ENCODE assay signal across 9 mouse cellular contexts in the genomic region with DNA sequence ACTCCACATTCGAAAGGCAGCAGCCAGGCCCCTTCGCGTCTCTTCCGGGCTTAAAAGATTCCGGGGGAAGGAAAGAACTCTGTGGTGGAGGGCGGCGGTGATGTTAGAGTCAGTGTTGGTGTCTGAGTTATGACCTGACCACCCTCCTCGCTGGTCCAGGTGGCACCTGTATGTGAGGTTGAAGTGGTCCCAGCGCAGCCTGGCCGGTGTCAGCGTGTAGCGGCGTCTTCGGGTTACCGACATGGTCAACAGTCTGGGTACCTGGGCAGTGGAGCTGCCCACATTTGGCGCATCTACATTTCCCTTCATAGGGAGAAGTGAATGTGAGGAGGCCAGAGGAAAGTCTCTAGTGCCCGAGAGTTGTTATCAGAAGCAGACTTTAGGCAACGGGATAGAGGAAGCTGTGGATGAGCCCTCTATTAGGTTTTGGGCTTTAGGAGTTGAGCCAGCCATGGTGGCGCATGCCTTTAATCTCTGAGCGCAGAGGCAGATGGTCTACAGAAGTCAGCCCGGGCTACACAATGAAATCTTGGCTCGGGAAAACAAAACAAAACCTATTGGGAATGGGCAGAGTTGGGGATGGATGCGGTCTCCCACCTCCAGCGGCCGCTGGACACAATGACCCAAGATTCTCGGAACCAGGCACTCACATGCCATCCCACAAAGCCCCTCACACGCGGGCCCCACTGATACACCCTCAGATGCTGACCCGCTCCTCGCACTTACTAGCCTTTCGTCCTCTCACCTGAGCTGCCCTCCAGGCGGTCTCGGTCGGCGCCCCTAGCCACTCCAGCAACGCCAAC. TPM values are rescaled to one million over a fixed set of nuclear protein-coding genes. Genes with fewer than 3 reads are reported as not detected.
A peak's percentile ranks its signal among the peaks of the same experiment; 100 is the strongest.
DNase-seq lines count a peak whose midpoint lies in the region; ATAC-seq and TF ChIP-seq lines count a peak whose summit lies in the region.
"Had no signal": no experiment of that assay in that cellular context is flagged by ENCODE, and none has a peak within 500 bp of the region (broad histone marks: within the 10 kb centered on the region; RNA-seq: fewer than 3 reads in every experiment).

No protein-coding gene starts in this region.

- WGBS in kidney, adult 2 months = 33% methylated on average over 36 of the region's 36 CpGs
- WGBS in hindbrain, embryonic 14.5 days = 19% methylated on average over 36 of the region's 36 CpGs
- 19% methylated on average over 36 of the region's 36 CpGs for WGBS in midbrain, embryonic 15.5 days

- H3K4me3 ChIP-seq in kidney, adult 2 months (ENCODE audit: insufficient read depth, low read depth, low read length) = peak overlapping the region; percentile 24; the same call in 1 of the 2 replicates
- H3K4me3 ChIP-seq in hindbrain, embryonic 14.5 days (replicated peaks; ENCODE audit: low read length) = peak overlapping the region; percentile 31
- H3K4me3 ChIP-seq in midbrain, embryonic 15.5 days = peak overlapping the region; percentile 38

- no peak overlapping the region for H3K27ac ChIP-seq in kidney, adult 2 months (ENCODE audit: insufficient read depth, low read depth, low read length)
- H3K27ac ChIP-seq in hindbrain, embryonic 14.5 days = no peak overlapping the region
- no peak overlapping the region for H3K27ac ChIP-seq in midbrain, embryonic 15.5 days

- no peak for DNase-seq in kidney, adult 2 months
- DNase-seq in kidney, adult 8-10 months = no peak
- DNase-seq in cerebellum, adult 8-10 months = peak; percentile 65
- no peak for DNase-seq in hindbrain, embryonic 14.5 days (ENCODE audit: low spot score)
- DNase-seq in adrenal gland, postnatal 36 days = no peak
- no peak for DNase-seq in thymus, postnatal 10 days (ENCODE audit: low spot score in 2 of 2)
- no peak for DNase-seq in urinary bladder, adult 2 months (ENCODE audit: low spot score)

- no peak for ATAC-seq in hindbrain, embryonic 14.5 days (ENCODE audit: low FRiP score)
- no peak; the same call in 1 of the 2 replicates for ATAC-seq in midbrain, embryonic 15.5 days (replicated peaks)

- TF ChIP-seq CTCF in kidney, adult 2 months (conservative IDR thresholded peaks at IDR 0.05; ENCODE audit: insufficient read depth, insufficient read length, low read depth, low read length) = no peak

- H3K9ac ChIP-seq in hindbrain, embryonic 14.5 days = peak overlapping the region; percentile 61
- H3K9ac ChIP-seq in midbrain, embryonic 15.5 days = peak overlapping the region; percentile 43; the same call in 1 of the 2 replicates

- peak overlapping the region; percentile 64 for H3K4me2 ChIP-seq in hindbrain, embryonic 14.5 days (replicated peaks)
- H3K4me2 ChIP-seq in midbrain, embryonic 15.5 days = peak overlapping the region; percentile 73

- H3K27me3 ChIP-seq in kidney, adult 2 months (replicated peaks; ENCODE audit: control insufficient read depth, insufficient read depth, low read length) = no peaks in the 10 kb centered on the region
- H3K27me3 ChIP-seq in hindbrain, embryonic 14.5 days (ENCODE audit: control insufficient read depth, insufficient read depth, low read length) = peaks cover 67% of the 10 kb centered on the region
- peaks cover 61% of the 10 kb centered on the region for H3K27me3 ChIP-seq in midbrain, embryonic 15.5 days (replicated peaks)

- peaks cover 10% of the 10 kb centered on the region for H3K4me1 ChIP-seq in kidney, adult 2 months (ENCODE audit: control insufficient read depth, insufficient read depth, low read length)
- peaks cover 29% of the 10 kb centered on the region for H3K4me1 ChIP-seq in hindbrain, embryonic 14.5 days (replicated peaks; ENCODE audit: control insufficient read depth, insufficient read depth, low read length)
- peaks cover 28% of the 10 kb centered on the region for H3K4me1 ChIP-seq in midbrain, embryonic 15.5 days

- peaks cover 4% of the 10 kb centered on the region for H3K36me3 ChIP-seq in kidney, adult 2 months (ENCODE audit: control insufficient read depth, insufficient read depth, low read length)
- H3K36me3 ChIP-seq in hindbrain, embryonic 14.5 days (replicated peaks; ENCODE audit: control insufficient read depth, insufficient read depth) = peaks cover 72% of the 10 kb centered on the region
- H3K36me3 ChIP-seq in midbrain, embryonic 15.5 days (replicated peaks) = peaks cover 44% of the 10 kb centered on the region

- no peak for TF ChIP-seq POLR2A in kidney, adult 2 months (IDR thresholded peaks at IDR 0.05; ENCODE audit: low read depth, low read length)

- H3K9me3 ChIP-seq in hindbrain, embryonic 14.5 days (ENCODE audit: control insufficient read depth, low read length) = no peaks in the 10 kb centered on the region
- no peaks in the 10 kb centered on the region for H3K9me3 ChIP-seq in midbrain, embryonic 15.5 days

RNA-seq across cellular contexts. Expression of a gene that starts 0.7 kb away (rescaled TPM):
- 22.4 and 28.0 TPM in 2 replicates for polyA plus RNA-seq in kidney, adult 2 months (2012; rRNA removed)
- 2.7 and 2.9 TPM in 2 replicates for polyA plus RNA-seq in hindbrain, embryonic 14.5 days (2014; fragmentation: Nextera tagmentation; extraction: Ambion mirVana)
- polyA plus RNA-seq in midbrain, embryonic 15.5 days (2015; fragmentation: Nextera tagmentation; extraction: Ambion mirVana) = 3.8 and 5.5 TPM in 2 replicates
- total RNA-seq in adrenal gland, postnatal 36 days (2021) = 1 to 10 TPM; 5.5 to 8.9 TPM
- polyA plus RNA-seq in urinary bladder, adult 2 months (2012; rRNA removed) = 138 and 226 TPM in 2 replicates

RNA-seq across cellular contexts. Expression of a gene that starts 7.3 kb away (rescaled TPM):
- polyA plus RNA-seq in kidney, adult 2 months (2012; rRNA removed) = not detected in 2 replicates
- not detected in 2 replicates for polyA plus RNA-seq in hindbrain, embryonic 14.5 days (2014; fragmentation: Nextera tagmentation; extraction: Ambion mirVana)
- not detected in 2 replicates for polyA plus RNA-seq in midbrain, embryonic 15.5 days (2015; fragmentation: Nextera tagmentation; extraction: Ambion mirVana)
- not detected for total RNA-seq in adrenal gland, postnatal 36 days (2021)
- not detected in 2 replicates for polyA plus RNA-seq in urinary bladder, adult 2 months (2012; rRNA removed)
- total RNA-seq: heart, adult 18-20 months had no signal

RNA-seq across cellular contexts. Expression of a gene that starts 16.5 kb away (rescaled TPM):
- 57.7 and 72.6 TPM in 2 replicates for polyA plus RNA-seq in kidney, adult 2 months (2012; rRNA removed)
- polyA plus RNA-seq in hindbrain, embryonic 14.5 days (2014; fragmentation: Nextera tagmentation; extraction: Ambion mirVana) = 44.9 and 46.1 TPM in 2 replicates
- polyA plus RNA-seq in midbrain, embryonic 15.5 days (2015; fragmentation: Nextera tagmentation; extraction: Ambion mirVana) = 61.0 and 62.1 TPM in 2 replicates
- 10 to 100 TPM; 43.6 to 48.9 TPM for total RNA-seq in adrenal gland, postnatal 36 days (2021)
- 51.2 and 56.1 TPM in 2 replicates for polyA plus RNA-seq in urinary bladder, adult 2 months (2012; rRNA removed)

RNA-seq across cellular contexts. Expression of a gene that starts 27.8 kb away (rescaled TPM):
- 19.2 and 24.8 TPM in 2 replicates for polyA plus RNA-seq in kidney, adult 2 months (2012; rRNA removed)
- 43.2 and 47.7 TPM in 2 replicates for polyA plus RNA-seq in hindbrain, embryonic 14.5 days (2014; fragmentation: Nextera tagmentation; extraction: Ambion mirVana)
- 54.6 and 56.2 TPM in 2 replicates for polyA plus RNA-seq in midbrain, embryonic 15.5 days (2015; fragmentation: Nextera tagmentation; extraction: Ambion mirVana)
- total RNA-seq in adrenal gland, postnatal 36 days (2021) = 10 to 100 TPM; 42.5 to 52.6 TPM
- 35.6 and 61.6 TPM in 2 replicates for polyA plus RNA-seq in urinary bladder, adult 2 months (2012; rRNA removed)

RNA-seq across cellular contexts. Expression of a gene that starts 41.7 kb away (rescaled TPM):
- polyA plus RNA-seq in kidney, adult 2 months (2012; rRNA removed) = 9.8 and 10.6 TPM in 2 replicates
- polyA plus RNA-seq in hindbrain, embryonic 14.5 days (2014; fragmentation: Nextera tagmentation; extraction: Ambion mirVana) = 9.0 and 10.3 TPM in 2 replicates
- polyA plus RNA-seq in midbrain, embryonic 15.5 days (2015; fragmentation: Nextera tagmentation; extraction: Ambion mirVana) = 15.7 and 17.1 TPM in 2 replicates
- total RNA-seq in adrenal gland, postnatal 36 days (2021) = 10 to 100 TPM; 31.3 to 59.8 TPM
- polyA plus RNA-seq in urinary bladder, adult 2 months (2012; rRNA removed) = 18.5 and 20.1 TPM in 2 replicates
